Mouse (Mus musculus) forebrain, embryonic 12.5 days (tissue): ENCODE measurements around the gene Mef2c. TPM values are rescaled to one million over a fixed set of nuclear protein-coding genes. Genes with fewer than 3 reads are reported as not detected.

Experiments used
- ATAC-seq: fragments of 200-750 bp; cut with Nextera tagmentation; 2 replicates; pipeline ENCODE4 v1.8.0; 2017; ENCODE audit warnings: moderate TSS enrichment; ENCODE audit not compliant: low FRiP score
- H3K27ac ChIP-seq: fragments of 300-500 bp; sonication (generic); 2 replicates; pipeline ENCODE4 v1.5.1; 2016; ENCODE audit warnings: mild to moderate bottlenecking
- H3K27me3 ChIP-seq: fragments of 300-500 bp; sonication (generic); 2 replicates; pipeline ENCODE4 v1.6.1; 2016; ENCODE audit warnings: mild to moderate bottlenecking
- H3K36me3 ChIP-seq: fragments of 300-500 bp; sonication (generic); replicated peaks from 2 replicates; pipeline ENCODE4 v1.6.1; 2016; ENCODE audit warnings: mild to moderate bottlenecking
- H3K4me1 ChIP-seq: fragments of 300-500 bp; sonication (generic); 2 replicates; pipeline ENCODE4 v1.6.1; 2016
- H3K4me2 ChIP-seq: fragments of 300-500 bp; sonication (generic); 2 replicates; pipeline ENCODE4 v1.6.1; 2016; ENCODE audit warnings: mild to moderate bottlenecking, moderate library complexity
- H3K4me3 ChIP-seq: fragments of 300-500 bp; sonication (generic); replicated peaks from 2 replicates; pipeline ENCODE4 v1.5.1; 2016; ENCODE audit warnings: mild to moderate bottlenecking
- H3K9ac ChIP-seq: fragments of 300-500 bp; sonication (generic); 2 replicates; pipeline ENCODE4 v1.6.1; 2016; ENCODE audit warnings: mild to moderate bottlenecking
- H3K9me3 ChIP-seq: fragments of 300-500 bp; sonication (generic); 2 replicates; pipeline ENCODE4 v1.6.1; 2016
- WGBS: fragments of 180-500 bp; shearing (Covaris S2); methylation state at CpG from one replicate; pipeline ENCODE4 v1.1.7; 2016; 5-methylcytosine and 5-hydroxymethylcytosine counted together
- polyA plus RNA-seq: library from polyadenylated mRNA; unstranded; fragments of >200 nt; fragmentation: Nextera tagmentation; extraction: Ambion mirVana; gene quantifications from 2 replicates; pipeline ENCODE4 v1.2.1, GENCODE M21; 2016

The Mef2c gene
- polyA plus RNA-seq, 1 experiment from 2014 or later = 33.3 TPM

DNA sequence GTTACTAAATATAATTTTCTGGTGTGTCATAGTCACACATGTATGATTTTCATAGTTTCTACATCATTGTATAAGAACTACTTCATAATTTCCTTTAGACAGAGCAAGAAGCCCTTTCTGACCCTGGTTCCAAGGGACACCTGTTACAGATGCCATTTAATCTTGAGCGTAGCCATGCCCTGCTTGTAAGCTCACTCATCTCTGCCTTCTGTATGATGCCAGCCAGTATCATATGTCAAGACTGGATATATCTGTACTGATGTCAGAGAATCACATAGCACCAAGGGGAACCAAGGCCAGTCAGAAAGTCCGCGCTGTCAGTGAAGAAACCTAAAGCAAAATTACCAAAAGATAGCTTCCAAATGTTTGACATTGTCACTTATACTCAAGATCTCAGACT, 133.8 kb downstream of the Mef2c start:
- H3K4me2 ChIP-seq = no peak overlapping the region
- no peaks in the 10 kb centered on the region for H3K9me3 ChIP-seq
- H3K4me3 ChIP-seq = no peak overlapping the region
- no peaks in the 10 kb centered on the region for H3K27me3 ChIP-seq
- no peaks in the 10 kb centered on the region for H3K36me3 ChIP-seq
- H3K4me1 ChIP-seq = no peaks in the 10 kb centered on the region
- no peak overlapping the region for H3K27ac ChIP-seq
- no peak for ATAC-seq
- 97% methylated on average over 3 of the region's 3 CpGs for WGBS
- no peak overlapping the region for H3K9ac ChIP-seq

DNA sequence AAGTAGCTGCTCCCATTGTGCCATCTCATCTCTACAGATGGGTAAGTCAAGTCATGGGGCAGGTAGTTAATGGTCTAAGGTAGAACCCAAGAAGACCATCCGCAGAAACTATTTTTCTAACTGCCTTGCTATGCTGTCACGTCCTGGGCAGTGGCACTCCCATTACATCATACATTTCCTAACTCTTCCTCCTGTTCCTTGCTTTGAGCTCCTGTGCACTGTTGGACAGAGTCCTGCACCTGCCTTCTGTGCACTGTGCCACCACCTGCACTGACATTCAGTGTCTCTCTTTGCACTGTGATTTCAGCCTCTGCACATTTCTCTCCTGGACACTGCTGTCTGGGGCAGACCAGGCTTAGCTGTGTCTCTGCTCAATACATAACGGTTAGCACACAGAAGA, 134.9 kb downstream of the Mef2c start:
- no peak overlapping the region for H3K27ac ChIP-seq
- ATAC-seq = no peak
- WGBS = 89% methylated on average over 3 of the region's 3 CpGs
- no peaks in the 10 kb centered on the region for H3K36me3 ChIP-seq
- no peaks in the 10 kb centered on the region for H3K4me1 ChIP-seq
- no peak overlapping the region for H3K4me2 ChIP-seq
- H3K9ac ChIP-seq = no peak overlapping the region
- no peaks in the 10 kb centered on the region for H3K9me3 ChIP-seq
- no peaks in the 10 kb centered on the region for H3K27me3 ChIP-seq
- no peak overlapping the region for H3K4me3 ChIP-seq

DNA sequence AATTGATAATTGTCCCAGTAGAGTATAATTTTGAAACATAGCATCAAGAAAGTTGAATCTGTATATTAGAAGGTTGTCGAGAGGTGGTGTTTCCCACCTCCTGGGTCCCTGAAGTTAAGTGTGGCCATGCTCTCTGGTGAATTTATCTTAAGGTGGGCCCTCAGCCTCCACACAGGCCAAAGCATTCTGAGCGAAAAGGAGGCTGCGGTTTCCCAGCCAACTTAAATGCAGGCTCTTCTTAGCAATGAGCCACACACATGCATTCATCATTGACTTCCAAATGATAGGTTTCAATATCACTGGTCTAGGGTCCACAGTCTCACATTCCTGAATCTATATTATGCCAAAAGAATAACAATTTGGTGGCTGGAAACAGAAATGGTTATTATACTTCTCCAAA, 145.2 kb downstream of the Mef2c start:
- Histone ChIP-seq H3K27ac (no peak overlapping the region), H3K36me3 (no peaks in the 10 kb centered on the region), H3K9ac (no peak overlapping the region), H3K27me3 (no peaks in the 10 kb centered on the region), H3K4me1 (no peaks in the 10 kb centered on the region), H3K4me2 (no peak overlapping the region), H3K9me3 (no peaks in the 10 kb centered on the region), H3K4me3 (no peak overlapping the region)
- WGBS = 83% methylated on average over 3 of the region's 3 CpGs
- ATAC-seq = no peak

DNA sequence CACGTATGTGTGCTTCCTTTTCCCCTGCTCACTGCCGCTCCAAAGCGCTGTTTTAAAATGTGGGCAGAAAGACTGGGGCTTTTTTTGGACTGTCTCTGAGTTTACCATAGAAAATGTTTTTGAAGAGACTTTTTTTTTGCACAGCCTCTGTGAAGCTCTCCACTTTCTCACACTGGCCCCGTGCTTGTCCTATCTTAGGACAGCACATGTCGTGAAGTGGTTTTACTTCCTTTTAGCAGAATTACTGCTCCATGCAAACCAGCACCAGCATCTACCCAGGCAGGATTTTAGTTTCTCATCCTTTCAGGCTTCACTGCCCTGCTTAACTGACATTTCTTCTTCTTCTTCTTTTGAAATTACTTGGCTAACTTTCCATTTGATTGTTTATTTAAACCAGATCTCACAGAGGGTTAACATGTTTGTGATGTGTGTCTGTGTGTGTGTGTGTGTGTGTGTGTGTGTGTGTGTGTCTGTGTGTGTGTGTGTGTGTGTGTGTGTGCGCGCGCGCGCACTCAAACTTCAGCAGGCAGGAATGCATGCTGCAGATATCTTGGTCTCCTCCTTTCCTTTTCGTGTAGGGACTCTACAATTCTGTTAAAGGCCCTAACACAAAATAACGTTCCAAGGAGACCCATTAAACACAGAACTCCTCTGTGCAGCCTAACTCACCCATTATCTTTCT, 146.1 kb downstream of the Mef2c start:
- WGBS = 88% methylated on average over 12 of the region's 12 CpGs
- ATAC-seq = no peak
- H3K4me2 ChIP-seq = no peak overlapping the region
- H3K9me3 ChIP-seq = no peaks in the 10 kb centered on the region
- H3K4me3 ChIP-seq = no peak overlapping the region
- no peaks in the 10 kb centered on the region for H3K4me1 ChIP-seq
- H3K27me3 ChIP-seq = no peaks in the 10 kb centered on the region
- no peak overlapping the region for H3K27ac ChIP-seq
- no peaks in the 10 kb centered on the region for H3K36me3 ChIP-seq
- H3K9ac ChIP-seq = no peak overlapping the region

DNA sequence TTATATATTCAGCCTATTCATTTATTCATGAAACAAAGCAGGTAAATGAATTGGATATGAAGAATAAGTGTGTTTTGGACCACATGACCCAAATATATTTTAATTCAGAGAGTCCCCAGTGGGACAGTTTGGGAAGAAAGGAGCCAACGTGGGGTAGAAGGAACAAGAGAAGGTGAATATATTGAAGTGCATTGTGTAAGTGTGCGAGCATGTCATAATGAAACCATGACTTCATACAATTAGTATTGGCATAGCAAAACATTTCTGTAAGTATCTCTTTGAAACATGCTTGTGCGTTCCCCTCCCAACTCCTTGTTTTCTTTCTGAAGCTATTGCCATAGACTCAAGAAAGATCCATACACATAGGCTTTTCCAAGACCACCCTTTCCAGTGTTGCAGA, 147.0 kb downstream of the Mef2c start:
- H3K4me1 ChIP-seq = no peaks in the 10 kb centered on the region; the same call in 1 of the 2 replicates
- no peak overlapping the region for H3K4me3 ChIP-seq
- no peak overlapping the region for H3K4me2 ChIP-seq
- H3K27ac ChIP-seq = no peak overlapping the region
- H3K9ac ChIP-seq = no peak overlapping the region
- H3K27me3 ChIP-seq = no peaks in the 10 kb centered on the region
- H3K36me3 ChIP-seq = no peaks in the 10 kb centered on the region
- ATAC-seq = no peak
- no peaks in the 10 kb centered on the region for H3K9me3 ChIP-seq
- WGBS = 83% methylated on average over 3 of the region's 3 CpGs

DNA sequence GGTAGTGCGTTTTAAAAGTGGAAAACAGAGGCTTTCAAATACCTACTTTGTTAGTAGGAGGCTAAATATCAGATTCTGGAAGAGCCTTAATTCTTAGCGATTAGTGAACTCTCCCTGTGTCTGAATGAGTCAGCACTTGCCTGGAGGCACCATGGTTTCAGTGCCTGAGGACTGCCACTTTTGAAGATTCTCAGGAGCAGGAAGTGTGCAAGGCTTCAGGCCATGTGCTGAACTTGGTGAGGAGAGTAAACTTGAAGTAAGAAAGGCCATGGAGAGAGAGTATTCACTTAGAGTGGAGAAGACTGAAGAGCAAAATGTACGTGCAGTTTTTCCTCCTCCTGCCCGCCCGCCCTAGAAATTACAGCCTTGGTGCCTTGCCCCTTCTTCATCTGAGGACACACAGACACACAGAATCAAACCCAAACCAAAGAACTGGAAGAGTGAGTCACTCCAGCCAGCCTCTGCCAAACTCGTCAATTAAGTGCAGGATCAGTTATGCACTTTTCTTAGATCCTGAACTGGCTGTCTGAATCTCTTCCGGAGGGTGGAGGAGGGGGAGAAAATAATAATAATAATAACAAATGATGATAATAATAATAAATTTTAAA, 148.2 kb downstream of the Mef2c start:
- H3K27ac ChIP-seq = no peak overlapping the region
- no peaks in the 10 kb centered on the region for H3K27me3 ChIP-seq
- no peaks in the 10 kb centered on the region for H3K36me3 ChIP-seq

DNA sequence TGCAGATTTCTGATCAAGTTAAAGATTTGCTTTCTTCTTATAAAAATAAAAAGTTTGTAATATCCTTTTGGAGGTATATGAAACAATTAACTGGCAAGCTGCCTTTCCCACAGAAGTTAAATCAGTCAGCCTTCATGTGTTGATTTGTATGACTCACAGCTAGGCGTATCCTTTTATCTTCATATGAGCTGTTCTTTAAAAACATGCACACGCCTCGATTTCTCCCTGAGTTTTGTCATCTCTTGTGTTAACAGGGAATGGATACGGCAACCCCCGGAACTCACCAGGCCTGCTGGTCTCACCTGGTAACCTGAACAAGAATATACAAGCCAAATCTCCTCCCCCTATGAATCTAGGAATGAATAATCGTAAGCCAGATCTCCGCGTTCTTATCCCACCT, 148.7 kb downstream of the Mef2c start:
- Histone ChIP-seq H3K9me3 (no peaks in the 10 kb centered on the region), H3K36me3 (no peaks in the 10 kb centered on the region), H3K4me1 (no peaks in the 10 kb centered on the region; the same call in 1 of the 2 replicates), H3K9ac (no peak overlapping the region), H3K4me2 (no peak overlapping the region), H3K27ac (no peak overlapping the region), H3K27me3 (no peaks in the 10 kb centered on the region), H3K4me3 (no peak overlapping the region)
- no peak for ATAC-seq
- 92% methylated on average over 8 of the region's 8 CpGs for WGBS

More for the DNA sequence above, 148.2 kb downstream of the Mef2c start:
- no peak for ATAC-seq
- whole genome bisulfite sequencing = 87% methylated on average over 7 of the region's 7 CpGs
- H3K9ac ChIP-seq = no peak overlapping the region
- no peak overlapping the region for H3K4me2 ChIP-seq
- H3K9me3 ChIP-seq = no peaks in the 10 kb centered on the region
- H3K4me3 ChIP-seq = no peak overlapping the region
- H3K4me1 ChIP-seq = no peaks in the 10 kb centered on the region; the same call in 1 of the 2 replicates

DNA sequence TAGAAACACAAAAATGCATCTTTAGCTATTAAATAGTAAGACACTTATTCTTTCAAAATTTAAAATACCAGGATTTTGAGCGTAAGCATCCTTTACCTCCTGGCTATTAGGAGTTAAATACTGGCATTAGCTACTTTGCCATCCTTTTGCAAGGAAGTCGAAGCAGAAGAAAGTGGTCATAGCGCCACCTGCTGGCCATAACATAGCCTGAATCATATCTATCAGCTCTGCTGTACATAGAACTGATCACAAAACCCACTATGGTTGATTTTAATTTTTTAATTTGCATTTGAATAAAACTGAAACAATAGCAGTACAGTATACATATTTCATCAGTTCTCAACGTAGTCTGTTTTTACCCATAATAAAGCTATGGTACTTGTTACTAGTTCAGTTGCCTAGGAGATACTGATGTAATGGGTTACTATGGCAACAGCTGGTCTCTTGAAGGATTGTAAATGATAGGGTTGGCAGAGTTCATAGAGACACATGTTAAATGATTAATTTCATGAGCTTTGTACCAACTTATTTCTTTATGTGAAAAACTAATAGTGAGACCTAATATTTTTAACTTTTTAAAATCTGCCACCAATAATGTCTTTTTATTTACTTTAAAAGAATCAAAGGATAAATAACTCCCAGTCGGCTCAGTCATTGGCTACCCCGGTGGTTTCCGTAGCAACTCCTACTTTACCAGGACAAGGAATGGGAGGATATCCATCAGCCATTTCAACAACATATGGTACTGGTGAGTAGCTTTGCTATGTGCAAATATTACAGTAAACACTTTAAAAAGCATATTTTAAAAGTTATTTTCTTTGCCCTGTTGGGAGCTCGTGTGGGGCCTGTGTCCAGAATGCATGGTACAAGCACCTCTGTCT, 151.3 kb downstream of the Mef2c start:
- ATAC-seq = peak; percentile 88
- no peak overlapping the region for H3K9ac ChIP-seq
- H3K36me3 ChIP-seq = no peaks in the 10 kb centered on the region
- H3K27me3 ChIP-seq = no peaks in the 10 kb centered on the region
- H3K27ac ChIP-seq = no peak overlapping the region
- WGBS = 20% methylated on average over 8 of the region's 8 CpGs
- no peak overlapping the region for H3K4me3 ChIP-seq
- no peaks in the 10 kb centered on the region; the same call in 1 of the 2 replicates for H3K4me1 ChIP-seq
- no peaks in the 10 kb centered on the region for H3K9me3 ChIP-seq
- H3K4me2 ChIP-seq = no peak overlapping the region

DNA sequence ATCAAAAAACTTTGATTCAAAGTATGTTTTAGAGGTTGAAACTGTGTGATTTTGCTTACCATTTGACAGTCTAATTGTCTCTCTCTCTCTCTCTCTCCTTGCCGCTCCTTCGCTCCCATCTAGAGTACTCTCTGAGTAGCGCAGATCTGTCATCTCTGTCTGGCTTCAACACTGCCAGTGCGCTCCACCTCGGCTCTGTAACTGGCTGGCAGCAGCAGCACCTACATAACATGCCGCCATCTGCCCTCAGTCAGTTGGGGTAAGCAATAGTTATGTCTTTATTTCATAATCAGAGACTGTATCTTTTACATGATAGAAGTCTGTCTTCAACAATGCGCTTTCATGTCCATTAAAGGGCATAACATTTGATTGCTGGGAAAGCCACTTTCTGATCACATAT, 152.3 kb downstream of the Mef2c start:
- H3K4me2 ChIP-seq = no peak overlapping the region
- no peaks in the 10 kb centered on the region for H3K9me3 ChIP-seq
- WGBS = 80% methylated on average over 7 of the region's 7 CpGs
- H3K27me3 ChIP-seq = no peaks in the 10 kb centered on the region
- no peak overlapping the region for H3K9ac ChIP-seq
- no peak overlapping the region for H3K4me3 ChIP-seq
- H3K36me3 ChIP-seq = no peaks in the 10 kb centered on the region
- no peak for ATAC-seq
- H3K27ac ChIP-seq = no peak overlapping the region
- H3K4me1 ChIP-seq = peaks cover 5% of the 10 kb centered on the region

DNA sequence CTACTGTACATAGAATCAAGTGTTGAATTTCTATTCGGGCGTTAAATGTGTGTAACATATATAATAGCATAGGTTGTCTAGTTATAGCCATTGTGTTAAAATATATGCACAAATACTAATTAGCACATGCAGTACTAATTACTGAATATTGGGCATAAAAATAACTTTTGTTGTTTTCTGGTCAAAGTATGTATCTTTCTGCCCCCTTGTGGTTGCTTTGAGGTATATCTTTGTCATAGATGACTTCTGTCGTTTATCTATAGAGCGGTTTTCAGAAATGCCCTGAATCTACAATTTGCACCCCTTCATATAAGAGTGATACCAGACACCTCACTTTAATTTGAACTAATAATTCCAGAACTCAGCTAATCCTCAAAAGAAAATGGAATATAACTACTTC, 152.9 kb downstream of the Mef2c start:
- Histone ChIP-seq H3K4me2 (no peak overlapping the region), H3K27me3 (no peaks in the 10 kb centered on the region), H3K27ac (no peak overlapping the region), H3K4me1 (peaks cover 9% of the 10 kb centered on the region), H3K9me3 (no peaks in the 10 kb centered on the region), H3K36me3 (no peaks in the 10 kb centered on the region), H3K9ac (no peak overlapping the region), H3K4me3 (no peak overlapping the region)
- ATAC-seq = no peak
- 65% methylated on average over 4 of the region's 4 CpGs for WGBS

DNA sequence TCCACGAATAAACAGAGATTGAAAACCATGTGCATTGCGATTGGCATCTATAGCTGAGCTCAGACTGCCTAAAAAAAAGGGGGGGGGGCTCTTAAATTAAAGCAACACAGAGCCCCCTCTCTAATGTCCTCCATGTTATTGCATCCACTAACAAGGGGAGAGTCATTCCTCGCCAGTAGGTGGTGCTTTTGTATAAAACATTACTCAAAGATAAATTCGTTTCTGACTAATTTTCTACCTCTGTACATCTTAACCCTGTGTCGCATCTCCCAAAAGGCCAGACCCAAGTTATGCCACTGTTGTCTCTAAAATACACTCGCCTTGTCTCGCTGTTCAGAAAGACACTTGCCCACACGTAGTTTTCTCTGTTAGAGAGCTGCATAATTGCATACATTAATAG, 156.9 kb downstream of the Mef2c start:
- H3K9me3 ChIP-seq = no peaks in the 10 kb centered on the region
- H3K9ac ChIP-seq = no peak overlapping the region
- peak; percentile 56 for ATAC-seq
- no peak overlapping the region for H3K4me3 ChIP-seq
- H3K27me3 ChIP-seq = no peaks in the 10 kb centered on the region
- H3K4me2 ChIP-seq = peak overlapping the region; percentile 34
- peak overlapping the region; percentile 27 for H3K27ac ChIP-seq
- H3K36me3 ChIP-seq = no peaks in the 10 kb centered on the region
- 36% methylated on average over 8 of the region's 8 CpGs for WGBS
- H3K4me1 ChIP-seq = peaks cover 17% of the 10 kb centered on the region

DNA sequence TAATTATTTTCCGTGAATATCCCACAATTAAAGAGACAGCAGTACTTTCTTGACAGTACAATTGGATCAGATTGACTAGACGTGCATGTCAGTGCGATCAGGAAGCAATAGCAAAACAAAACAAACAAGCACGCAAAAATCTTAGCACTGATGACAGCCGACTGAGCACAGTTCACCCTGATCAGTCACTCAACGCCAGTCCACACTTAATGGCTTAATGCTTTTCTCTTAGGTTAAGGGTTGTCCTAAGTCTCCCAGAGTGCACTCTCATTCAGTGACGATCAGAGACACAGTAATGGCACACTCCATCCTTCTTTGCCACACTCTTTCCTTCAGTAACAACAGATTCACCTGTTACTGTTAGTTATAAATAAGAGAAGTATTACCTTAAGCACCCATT, 157.3 kb downstream of the Mef2c start:
- 34% methylated on average over 7 of the region's 7 CpGs for WGBS
- Histone ChIP-seq H3K4me2 (peak overlapping the region; percentile 34), H3K4me3 (no peak overlapping the region)

More for the DNA sequence above, 157.3 kb downstream of the Mef2c start:
- no peak overlapping the region for H3K9ac ChIP-seq
- H3K4me1 ChIP-seq = peaks cover 17% of the 10 kb centered on the region
- peak; percentile 45 for ATAC-seq
- peak overlapping the region; percentile 27 for H3K27ac ChIP-seq
- H3K27me3 ChIP-seq = no peaks in the 10 kb centered on the region
- H3K9me3 ChIP-seq = no peaks in the 10 kb centered on the region
- H3K36me3 ChIP-seq = no peaks in the 10 kb centered on the region
